Mouse (Mus musculus) B cell, adult 62 days (primary cell): ENCODE measurements around the gene Vmn1r214. TPM values are rescaled to one million over a fixed set of nuclear protein-coding genes. Genes with fewer than 3 reads are reported as not detected.

Source experiments
- total RNA-seq: library from RNA; stranded (reverse); gene quantifications from 4 replicates; pipeline ENCODE4 v1.2.4, GENCODE M21; 2023

The Vmn1r214 gene
- total RNA-seq: not detected in 4 replicates

DNA sequence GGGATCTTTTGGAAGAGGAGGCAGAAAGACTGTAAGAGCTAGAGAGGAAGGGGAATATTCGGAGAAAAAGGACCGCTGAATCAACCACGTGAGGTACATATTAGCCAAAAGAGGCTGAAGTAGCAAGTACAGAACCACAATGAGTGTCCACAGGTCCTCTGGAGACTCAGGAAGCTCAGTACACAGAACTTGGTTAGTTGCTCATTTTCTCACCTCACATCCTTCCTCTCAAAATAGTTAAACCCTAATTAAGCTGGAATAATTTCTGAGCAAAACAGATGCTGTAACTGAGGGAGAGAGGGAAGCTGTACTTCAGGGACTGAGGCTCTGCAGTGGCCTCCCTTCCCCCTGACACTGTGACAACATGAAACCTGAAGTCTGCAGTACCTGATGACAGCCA, at the start of gene Vmn1r214:
TSS of gene Vmn1r214 (plus strand) at position 301 of the 400 bp plus-strand sequence.

GRCm38 (mm10) chr13:23007356-23007755, 22.9 kb upstream of the Vmn1r214 start, which contains the start of gene Vmn1r213:
TSS of gene Vmn1r213 (plus strand) at chr13:23007656.

GRCm38 (mm10) chr13:23067725-23068124, 37.5 kb downstream of the Vmn1r214 start, which contains the start of gene Vmn1r215:
TSS of gene Vmn1r215 (plus strand) at chr13:23068025.

Other genes starting within 250 kb of the Vmn1r214 start
- gene Vmn1r209, start 220.7 kb upstream of the Vmn1r214 start, total RNA-seq: 0.09 TPM in 1 of 4 replicates, not detected in the others
- gene Vmn1r210, start 199.1 kb upstream of the Vmn1r214 start, total RNA-seq: not detected in 4 replicates
- gene Vmn1r211, start 172.9 kb upstream of the Vmn1r214 start, total RNA-seq: not detected in 4 replicates
- gene Vmn1r212, start 146.2 kb upstream of the Vmn1r214 start, total RNA-seq: not detected in 4 replicates
- gene Vmn1r213, start 22.8 kb upstream of the Vmn1r214 start, total RNA-seq: not detected in 4 replicates
- not detected in 4 replicates for gene Vmn1r215, start 37.6 kb downstream of the Vmn1r214 start, total RNA-seq
- gene Vmn1r217, start 87.8 kb downstream of the Vmn1r214 start, total RNA-seq: not detected in 4 replicates
- gene Vmn1r218, start 102.7 kb downstream of the Vmn1r214 start, total RNA-seq: 0.06 TPM in 1 of 4 replicates, not detected in the others
- gene Vmn1r219, start 128.9 kb downstream of the Vmn1r214 start, total RNA-seq: not detected in 4 replicates
- not detected in 4 replicates for gene Vmn1r220, start 157.6 kb downstream of the Vmn1r214 start, total RNA-seq
- not detected in 4 replicates for gene Vmn1r221, start 183.7 kb downstream of the Vmn1r214 start, total RNA-seq
- not detected in 4 replicates for gene Vmn1r222, start 205.5 kb downstream of the Vmn1r214 start, total RNA-seq
- gene Vmn1r223, start 216.7 kb downstream of the Vmn1r214 start, total RNA-seq: not detected in 4 replicates